Mouse (Mus musculus): Measurements from ENCODE around the gene Dnajb12.

The Dnajb12 gene

DNA sequence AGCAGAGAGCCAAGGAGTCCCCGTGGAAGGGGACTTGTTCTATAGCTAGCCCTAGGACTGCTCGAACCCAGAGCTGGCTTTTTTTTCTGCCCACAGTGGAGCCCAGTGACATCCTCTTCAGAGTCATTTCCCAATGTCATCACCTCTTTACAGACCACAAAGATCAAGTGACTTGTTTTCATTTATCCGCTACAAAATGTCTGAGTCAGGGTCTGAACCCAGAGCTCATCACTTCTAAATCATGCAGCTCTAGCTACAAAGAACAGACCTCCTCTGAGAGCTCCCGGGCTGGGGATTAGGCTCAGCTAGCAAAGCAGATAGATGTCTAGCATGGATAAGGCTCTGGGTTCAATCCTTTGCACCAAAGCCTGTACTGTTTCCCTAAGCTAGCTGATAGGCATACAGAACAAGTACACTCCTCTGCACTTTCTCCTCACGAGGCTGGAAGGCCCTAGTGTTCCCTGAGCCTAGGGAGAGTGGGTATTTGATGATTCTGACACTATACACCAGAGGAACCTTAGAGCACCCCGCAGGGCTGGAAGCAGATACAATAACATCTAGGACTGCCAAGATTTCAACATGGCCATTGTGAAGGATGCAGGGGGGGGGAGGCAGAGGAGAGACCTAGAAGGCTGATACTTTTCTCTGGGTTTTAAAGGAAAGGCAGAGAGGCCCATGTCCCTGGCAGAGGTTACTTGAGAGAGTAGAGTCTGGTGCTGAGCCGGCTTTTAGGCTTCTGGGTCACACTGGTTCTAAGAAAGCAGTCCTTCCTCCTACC, 68.1 kb downstream of the Dnajb12 start:
- in situ Hi-C loops (cut with MboI, MseI): no loop called here

DNA sequence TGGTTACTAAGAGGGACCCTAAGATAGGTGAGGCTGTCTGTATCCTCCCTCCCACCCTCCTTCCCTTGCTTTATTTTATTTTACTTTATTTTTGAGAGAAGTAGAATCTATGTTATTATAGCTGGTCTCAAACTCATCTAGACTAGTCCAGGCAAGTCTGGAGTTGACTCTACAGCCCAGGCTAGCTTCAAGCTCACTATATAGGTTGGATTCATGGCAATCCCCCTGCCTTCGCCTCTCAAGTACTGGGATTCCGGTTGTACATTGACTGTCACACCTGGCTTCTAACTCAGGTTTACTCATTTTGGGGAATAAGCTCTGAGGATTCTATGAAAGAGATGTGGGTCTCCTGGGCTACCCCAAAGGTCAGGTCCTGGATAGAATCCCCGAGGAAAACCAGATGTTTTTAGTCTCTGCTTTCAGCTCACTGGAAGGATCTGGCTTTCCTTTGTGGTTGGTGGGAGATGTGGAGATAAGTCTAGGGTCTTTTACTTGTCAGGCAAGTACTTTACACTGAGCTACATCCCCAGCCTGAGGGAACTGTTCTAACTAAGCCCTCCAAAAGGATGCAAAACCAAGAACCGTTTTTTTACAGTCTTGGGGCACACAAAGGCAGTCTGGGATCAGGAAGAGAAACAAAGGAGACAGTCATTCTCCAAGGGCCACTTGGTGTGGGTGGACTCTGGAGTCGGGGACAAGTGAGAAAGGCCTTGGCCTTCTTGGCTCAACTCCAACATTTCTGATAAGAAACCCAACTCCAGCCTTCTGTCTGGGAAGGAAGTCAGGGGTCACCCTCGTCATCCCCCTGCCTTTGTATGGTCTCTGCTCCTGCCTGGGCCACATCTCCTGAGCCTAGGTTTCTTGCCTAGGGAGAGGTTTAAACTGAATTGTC, 69.3 kb downstream of the Dnajb12 start:
- in situ Hi-C loops (cut with MboI, MseI): no loop called here
